Mouse (Mus musculus): ENCODE data around the gene Atg16l2.

DNA sequence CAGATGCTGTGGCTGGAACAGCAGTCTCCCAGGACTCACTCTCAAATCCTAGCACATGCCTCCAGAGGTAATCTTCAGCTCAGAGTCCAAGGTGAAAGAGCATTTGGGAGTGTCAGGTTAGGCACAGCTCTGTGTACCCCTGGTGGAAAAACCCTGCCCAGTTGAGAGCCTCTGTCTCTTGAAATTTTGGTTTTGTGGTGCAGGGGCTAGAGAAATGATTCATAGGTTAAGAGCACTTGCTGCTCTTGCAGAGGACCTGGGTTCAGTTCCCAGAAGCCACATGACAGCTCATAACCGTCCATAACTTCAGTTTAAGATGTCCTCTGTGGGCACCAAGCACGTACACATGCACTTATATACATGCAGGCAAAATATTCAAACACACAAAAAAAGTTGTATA lies 14.2 kb downstream of the Atg16l2 start:
- TF ChIP-seq CTCF (IDR thresholded peaks at IDR 0.05; ENCODE audit: low read depth) = no peak
- no peak for TF ChIP-seq EP300 (optimal IDR thresholded peaks at IDR 0.05)
